Mouse (Mus musculus) olfactory bulb, adult 2 months (tissue): Measurements from ENCODE around the gene Vps37b.

Experiments
- CTCF ChIP-seq: fragments of 200-500 bp; IDR thresholded peaks from 2 replicates; pipeline ENCODE4 v1.5.1; 2012; ENCODE audit warnings: low read depth, mild to moderate bottlenecking, low read length, moderate library complexity; ENCODE audit not compliant: insufficient read depth
- POLR2A ChIP-seq: fragments of 200-500 bp; IDR thresholded peaks from 2 replicates; pipeline ENCODE4 v1.6.1; 2012; ENCODE audit warnings: mild to moderate bottlenecking, low read depth, low read length, moderate library complexity; ENCODE audit not compliant: insufficient read depth

DNA sequence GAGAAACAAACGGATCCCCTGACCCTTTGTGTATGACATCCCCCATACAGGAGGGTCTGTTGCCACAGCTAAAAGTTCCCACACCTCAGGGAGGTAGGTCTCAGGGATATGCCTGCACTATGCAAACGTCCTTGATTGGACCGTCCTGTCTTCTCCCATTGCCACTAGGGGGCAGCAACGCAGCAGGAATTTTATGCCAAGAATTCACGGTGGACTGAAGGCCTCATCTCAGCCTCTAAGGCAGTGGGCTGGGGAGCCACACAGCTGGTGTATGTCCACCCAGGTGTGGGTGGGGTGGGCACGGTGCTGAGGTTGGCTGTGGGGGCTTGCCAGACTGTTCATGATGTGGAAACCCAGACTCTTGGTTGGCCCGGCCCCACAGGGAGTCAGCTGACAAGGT lies 31.2 kb downstream of the Vps37b start:
- TF ChIP-seq CTCF (peak; percentile 58), POLR2A (no peak)
